Mouse (Mus musculus) liver, embryonic 13.5 days (tissue): ENCODE results near the gene Gm10722. TPM values are rescaled to one million over a fixed set of nuclear protein-coding genes. Genes with fewer than 3 reads are reported as not detected.
"Not testable (repeated sequence)": the region's sequence is repeated elsewhere in the genome, so short reads cannot be mapped to it uniquely, and the experiment has no call there.

Source experiments
- ATAC-seq: fragments of 200-750 bp; cut with Nextera tagmentation; 2 replicates; pipeline ENCODE4 v1.8.0; 2017; ENCODE audit warnings: low read depth, mild to moderate bottlenecking, moderate number of reproducible peaks, moderate library complexity
- DNase-seq: peaks from one replicate; pipeline ENCODE4 v3.0.0; 2022
- H3K27ac ChIP-seq: fragments of 300-500 bp; sonication (generic); 2 replicates; pipeline ENCODE4 v1.5.1; 2015; ENCODE audit warnings: moderate library complexity, mild to moderate bottlenecking, inconsistent platforms
- H3K27me3 ChIP-seq: fragments of 300-500 bp; sonication (generic); 2 replicates; pipeline ENCODE4 v1.6.1; 2015; ENCODE audit warnings: mild to moderate bottlenecking, inconsistent platforms
- H3K36me3 ChIP-seq: fragments of 300-500 bp; sonication (generic); 2 replicates; pipeline ENCODE4 v1.6.1; 2015; ENCODE audit warnings: mild to moderate bottlenecking, inconsistent platforms
- H3K4me1 ChIP-seq: fragments of 300-500 bp; sonication (generic); replicated peaks from 2 replicates; pipeline ENCODE4 v1.6.1; 2015; ENCODE audit warnings: inconsistent platforms
- H3K4me2 ChIP-seq: fragments of 300-500 bp; sonication (generic); 2 replicates; pipeline ENCODE4 v1.6.1; 2015; ENCODE audit warnings: inconsistent platforms, mild to moderate bottlenecking, moderate library complexity
- H3K4me3 ChIP-seq: fragments of 300-500 bp; sonication (generic); replicated peaks from 2 replicates; pipeline ENCODE4 v1.5.1; 2015; ENCODE audit warnings: mild to moderate bottlenecking, inconsistent platforms
- H3K9ac ChIP-seq: fragments of 300-500 bp; sonication (generic); 2 replicates; pipeline ENCODE4 v1.6.1; 2015; ENCODE audit warnings: mild to moderate bottlenecking, inconsistent platforms
- H3K9me3 ChIP-seq: fragments of 300-500 bp; sonication (generic); replicated peaks from 2 replicates; pipeline ENCODE4 v1.6.1; 2016; ENCODE audit warnings: inconsistent platforms
- WGBS: fragments of 180-500 bp; shearing (Covaris S2); methylation state at CpG from one replicate; pipeline ENCODE4 v1.1.7; 2015; ENCODE audit not compliant: insufficient replicate concordance; 5-methylcytosine and 5-hydroxymethylcytosine counted together
- polyA plus RNA-seq: library from polyadenylated mRNA; unstranded; fragments of >200 nt; fragmentation: Nextera tagmentation; extraction: Ambion mirVana; gene quantifications from 2 replicates; pipeline ENCODE4 v1.2.1, GENCODE M21; 2015

Gene Gm10722
- polyA plus RNA-seq, 1 experiment from 2014 or later: not detected

DNA sequence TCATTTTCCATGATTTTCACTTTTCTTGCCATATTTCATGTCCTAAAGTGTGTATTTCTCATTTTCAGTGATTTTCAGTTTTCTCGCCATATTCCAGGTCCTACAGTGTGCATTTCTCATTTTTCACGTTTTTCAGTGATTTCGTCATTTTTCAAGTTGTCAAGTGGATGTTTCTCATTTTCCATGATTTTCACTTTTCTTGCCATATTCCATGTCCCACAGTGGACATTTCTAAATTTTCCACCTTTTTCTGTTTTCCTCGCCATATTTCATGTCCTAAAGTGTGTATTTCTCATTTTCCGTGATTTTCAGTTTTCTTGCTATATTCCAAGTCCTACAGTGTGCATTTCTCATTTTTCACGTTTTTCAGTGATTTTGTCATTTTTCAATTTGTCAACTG is 15.2 kb downstream of the Gm10722 start:
- not testable (repeated sequence) for H3K27ac ChIP-seq, H3K9me3 ChIP-seq, H3K36me3 ChIP-seq, H3K4me2 ChIP-seq, H3K4me1 ChIP-seq, H3K4me3 ChIP-seq, H3K27me3 ChIP-seq, H3K9ac ChIP-seq, ATAC-seq
- WGBS: 66% methylated on average over 6 of the region's 6 CpGs
- peak; percentile 21 for DNase-seq

DNA sequence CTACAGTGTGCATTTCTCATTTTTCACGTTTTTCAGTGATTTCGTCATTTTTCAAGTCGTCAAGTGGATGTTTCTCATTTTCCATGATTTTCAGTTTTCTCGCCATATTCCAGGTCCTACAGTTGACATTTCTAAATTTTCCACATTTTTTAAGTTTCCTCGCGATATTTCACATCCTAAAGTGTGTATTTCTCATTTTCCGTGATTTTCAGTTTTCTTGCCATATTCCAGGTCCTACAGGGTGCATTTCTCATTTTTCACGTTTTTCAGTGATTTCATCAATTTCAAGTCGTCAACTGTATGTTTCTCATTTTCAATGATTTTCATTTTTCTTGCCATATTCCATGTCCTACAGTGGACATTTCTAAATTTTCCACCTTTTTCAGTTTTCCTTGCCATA is 16.4 kb downstream of the Gm10722 start, which contains the start of gene Gm10719:
TSS of gene Gm10719 (plus strand) at position 301 of the 400 bp plus-strand sequence.
- H3K36me3 ChIP-seq, H3K4me2 ChIP-seq, DNase-seq, H3K4me3 ChIP-seq, ATAC-seq, H3K9me3 ChIP-seq, H3K27me3 ChIP-seq, H3K4me1 ChIP-seq, H3K9ac ChIP-seq, H3K27ac ChIP-seq: not testable (repeated sequence)
- 59% methylated on average over 1 of the region's 9 CpGs for WGBS

DNA sequence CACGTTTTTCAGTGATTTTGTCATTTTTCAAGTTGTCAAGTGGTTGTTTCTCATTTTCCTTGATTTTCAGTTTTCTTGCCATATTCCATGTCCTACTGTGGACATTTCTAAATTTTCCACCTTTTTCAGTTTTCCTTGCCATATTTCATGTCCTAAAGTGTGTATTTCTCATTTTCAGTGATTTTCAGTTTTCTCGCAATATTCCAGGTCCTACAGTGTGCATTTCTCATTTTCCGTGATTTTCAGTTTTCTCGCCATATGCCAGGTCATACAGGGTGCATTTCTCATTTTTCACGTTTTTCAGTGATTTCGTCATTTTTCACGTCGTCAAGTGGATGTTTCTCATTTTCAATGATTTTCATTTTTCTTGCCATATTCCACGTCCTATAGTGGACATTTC is 18.2 kb downstream of the Gm10722 start:
- not testable (repeated sequence) for H3K4me1 ChIP-seq, H3K9me3 ChIP-seq, H3K36me3 ChIP-seq, ATAC-seq, H3K4me3 ChIP-seq, H3K27me3 ChIP-seq, H3K27ac ChIP-seq, H3K9ac ChIP-seq, H3K4me2 ChIP-seq
- peak; percentile 89 for DNase-seq
- 50% methylated on average over 9 of the region's 9 CpGs for WGBS

DNA sequence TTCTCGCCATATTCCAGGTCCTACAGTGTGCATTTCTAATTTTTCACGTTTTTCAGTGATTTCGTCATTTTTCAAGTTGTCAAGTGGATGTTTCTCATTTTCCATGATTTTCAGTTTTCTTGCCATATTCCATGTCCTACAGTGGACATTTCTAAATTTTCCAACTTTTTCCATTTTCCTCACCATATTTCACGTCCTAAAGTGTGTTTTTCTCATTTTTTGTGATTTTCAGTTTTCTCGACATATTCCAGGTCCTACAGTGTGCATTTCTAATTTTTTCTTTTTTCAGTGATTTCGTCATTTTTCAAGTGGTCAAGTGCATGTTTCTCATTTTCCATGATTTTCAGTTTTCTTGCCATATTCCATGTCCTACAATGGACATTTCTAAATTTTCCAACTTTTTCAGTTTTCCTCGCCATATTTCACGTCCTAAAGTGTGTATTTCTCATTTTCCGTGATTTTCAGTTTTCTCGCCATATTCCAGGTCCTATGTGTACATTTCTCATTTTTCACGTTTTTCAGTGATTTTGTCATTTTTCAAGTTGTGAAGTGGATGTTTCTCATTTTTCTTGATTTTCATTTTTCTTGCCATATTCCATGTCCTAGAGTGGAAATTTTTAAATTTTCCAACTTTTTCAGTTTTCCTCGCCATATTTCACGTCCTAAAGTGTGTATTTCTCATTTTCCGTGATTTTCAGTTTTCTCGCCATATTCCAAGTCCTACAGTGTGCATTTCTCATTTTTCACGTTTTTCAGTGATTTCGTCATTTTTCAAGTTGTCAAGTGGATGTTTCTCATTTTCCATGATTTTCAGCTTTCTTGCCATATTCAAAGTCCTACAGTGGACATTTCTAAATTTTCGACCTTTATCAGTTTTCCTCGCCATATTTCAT is 19.4 kb downstream of the Gm10722 start:
- not testable (repeated sequence) for H3K9ac ChIP-seq, H3K9me3 ChIP-seq, H3K27me3 ChIP-seq, H3K4me3 ChIP-seq, H3K36me3 ChIP-seq, H3K4me2 ChIP-seq, H3K4me1 ChIP-seq, H3K27ac ChIP-seq
- DNase-seq (peak; percentile 77), ATAC-seq (peak; percentile 49; the same call in 1 of the 2 replicates)
- 69% methylated on average over 17 of the region's 19 CpGs for WGBS

DNA sequence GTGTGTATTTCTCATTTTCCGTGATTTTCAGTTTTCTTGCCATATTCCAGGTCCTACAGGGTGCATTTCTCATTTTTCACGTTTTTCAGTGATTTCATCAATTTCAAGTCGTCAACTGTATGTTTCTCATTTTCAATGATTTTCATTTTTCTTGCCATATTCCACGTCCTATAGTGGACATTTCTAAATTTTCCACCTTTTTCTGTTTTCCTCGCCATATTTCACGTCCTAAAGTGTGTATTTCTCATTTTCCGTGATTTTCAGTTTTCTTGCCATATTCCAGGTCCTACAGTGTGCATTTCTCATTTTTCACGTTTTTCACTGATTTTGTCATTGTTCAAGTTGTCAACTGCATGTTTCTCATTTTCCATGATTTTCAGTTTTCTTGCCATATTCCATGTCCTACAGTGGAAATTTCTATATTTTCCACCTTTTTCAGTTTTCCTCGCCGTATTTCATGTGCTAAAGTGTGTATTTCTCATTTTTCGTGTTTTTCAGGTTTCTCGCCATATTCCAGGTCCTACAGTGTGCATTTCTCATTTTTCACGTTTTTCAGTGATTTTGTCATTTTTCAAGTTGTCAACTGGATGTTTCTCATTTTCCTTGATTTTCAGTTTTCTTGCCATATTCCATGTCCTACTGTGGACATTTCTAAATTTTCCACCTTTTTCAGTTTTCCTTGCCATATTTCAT is 21.7 kb downstream of the Gm10722 start:
- H3K36me3 ChIP-seq, ATAC-seq, H3K4me1 ChIP-seq, H3K27me3 ChIP-seq, H3K9me3 ChIP-seq, H3K27ac ChIP-seq, H3K4me3 ChIP-seq, H3K9ac ChIP-seq, H3K4me2 ChIP-seq: not testable (repeated sequence)
- peak; percentile 82 for DNase-seq
- 65% methylated on average over 11 of the region's 13 CpGs for WGBS

DNA sequence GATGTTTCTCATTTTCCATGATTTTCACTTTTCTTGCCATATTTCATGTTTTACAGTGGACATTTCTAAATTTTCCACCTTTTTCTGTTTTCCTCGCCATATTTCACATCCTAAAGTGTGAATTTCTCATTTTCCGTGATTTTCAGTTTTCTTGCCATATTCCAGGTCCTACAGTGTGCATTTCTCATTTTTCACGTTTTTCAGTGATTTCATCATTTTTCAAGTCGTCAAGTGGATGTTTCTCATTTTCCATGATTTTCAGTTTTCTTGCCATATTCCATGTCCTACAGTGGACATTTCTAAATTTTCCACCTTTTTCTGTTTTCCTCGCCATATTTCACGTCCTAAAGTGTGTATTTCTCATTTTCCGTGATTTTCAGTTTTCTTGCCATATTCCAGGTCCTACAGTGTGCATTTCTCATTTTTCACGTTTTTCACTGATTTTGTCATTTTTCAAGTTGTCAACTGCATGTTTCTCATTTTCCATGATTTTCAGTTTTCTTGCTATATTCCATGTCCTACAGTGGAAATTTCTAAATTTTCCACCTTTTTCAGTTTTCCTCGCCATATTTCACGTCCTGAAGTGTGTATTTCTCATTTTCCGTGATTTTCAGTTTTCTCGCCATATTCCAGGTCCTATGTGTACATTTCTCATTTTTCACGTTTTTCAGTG is 22.7 kb downstream of the Gm10722 start, which contains the start of gene Gm10718:
TSS of gene Gm10718 (plus strand) at position 236 of the 673 bp plus-strand sequence.
- H3K36me3 ChIP-seq, H3K4me3 ChIP-seq, H3K9me3 ChIP-seq, ATAC-seq, H3K4me2 ChIP-seq, H3K27ac ChIP-seq, H3K27me3 ChIP-seq, H3K9ac ChIP-seq, H3K4me1 ChIP-seq: not testable (repeated sequence)
- peak; percentile 67 for DNase-seq
- 63% methylated on average over 12 of the region's 13 CpGs for WGBS

DNA sequence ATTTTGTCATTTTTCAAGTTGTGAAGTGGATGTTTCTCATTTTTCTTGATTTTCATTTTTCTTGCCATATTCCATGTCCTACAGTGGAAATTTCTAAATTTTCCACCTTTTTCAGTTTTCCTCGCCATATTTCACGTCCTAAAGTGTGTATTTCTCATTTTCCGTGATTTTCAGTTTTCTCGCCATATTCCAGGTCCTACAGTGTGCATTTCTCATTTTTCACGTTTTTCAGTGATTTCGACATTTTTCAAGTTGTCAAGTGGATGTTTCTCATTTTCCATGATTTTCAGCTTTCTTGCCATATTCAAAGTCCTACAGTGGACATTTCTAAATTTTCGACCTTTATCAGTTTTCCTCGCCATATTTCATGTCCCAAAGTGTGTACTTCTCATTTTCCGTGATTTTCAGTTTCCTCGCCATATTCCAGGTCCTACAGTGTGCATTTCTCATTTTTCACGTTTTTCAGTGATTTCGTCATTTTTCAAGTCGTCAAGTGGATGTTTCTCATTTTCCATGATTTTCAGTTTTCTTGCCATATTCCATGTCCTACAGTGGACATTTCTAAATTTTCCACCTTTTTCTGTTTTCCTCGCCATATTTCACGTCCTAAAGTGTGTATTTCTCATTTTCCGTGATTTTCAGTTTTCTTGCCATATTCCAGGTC is 23.4 kb downstream of the Gm10722 start:
- not testable (repeated sequence) for H3K27me3 ChIP-seq

DNA sequence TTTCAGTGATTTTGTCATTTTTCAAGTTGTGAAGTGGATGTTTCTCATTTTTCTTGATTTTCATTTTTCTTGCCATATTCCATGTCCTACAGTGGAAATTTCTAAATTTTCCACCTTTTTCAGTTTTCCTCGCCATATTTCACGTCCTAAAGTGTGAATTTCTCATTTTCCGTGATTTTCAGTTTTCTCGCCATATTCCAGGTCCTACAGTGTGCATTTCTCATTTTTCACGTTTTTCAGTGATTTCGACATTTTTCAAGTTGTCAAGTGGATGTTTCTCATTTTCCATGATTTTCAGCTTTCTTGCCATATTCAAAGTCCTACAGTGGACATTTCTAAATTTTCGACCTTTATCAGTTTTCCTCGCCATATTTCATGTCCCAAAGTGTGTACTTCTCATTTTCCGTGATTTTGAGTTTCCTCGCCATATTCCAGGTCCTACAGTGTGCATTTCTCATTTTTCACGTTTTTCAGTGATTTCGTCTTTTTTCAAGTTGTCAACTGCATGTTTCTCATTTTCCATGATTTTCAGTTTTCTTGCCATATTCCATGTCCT is 24.3 kb downstream of the Gm10722 start, which contains the start of gene Gm10717:
TSS of gene Gm10717 (plus strand) at position 506 of the 556 bp plus-strand sequence.
- not testable (repeated sequence) for H3K27ac ChIP-seq, H3K9me3 ChIP-seq, H3K9ac ChIP-seq, H3K36me3 ChIP-seq, H3K4me1 ChIP-seq, H3K4me3 ChIP-seq, H3K27me3 ChIP-seq, H3K4me2 ChIP-seq, ATAC-seq
- WGBS: 60% methylated on average over 12 of the region's 12 CpGs
- DNase-seq: peak; percentile 68

More for the DNA sequence above, 23.4 kb downstream of the Gm10722 start:
- H3K36me3 ChIP-seq, H3K4me1 ChIP-seq, H3K9me3 ChIP-seq, ATAC-seq, H3K4me3 ChIP-seq, H3K27ac ChIP-seq, H3K4me2 ChIP-seq, H3K9ac ChIP-seq: not testable (repeated sequence)
- 65% methylated on average over 16 of the region's 16 CpGs for WGBS
- peak; percentile 100 for DNase-seq

DNA sequence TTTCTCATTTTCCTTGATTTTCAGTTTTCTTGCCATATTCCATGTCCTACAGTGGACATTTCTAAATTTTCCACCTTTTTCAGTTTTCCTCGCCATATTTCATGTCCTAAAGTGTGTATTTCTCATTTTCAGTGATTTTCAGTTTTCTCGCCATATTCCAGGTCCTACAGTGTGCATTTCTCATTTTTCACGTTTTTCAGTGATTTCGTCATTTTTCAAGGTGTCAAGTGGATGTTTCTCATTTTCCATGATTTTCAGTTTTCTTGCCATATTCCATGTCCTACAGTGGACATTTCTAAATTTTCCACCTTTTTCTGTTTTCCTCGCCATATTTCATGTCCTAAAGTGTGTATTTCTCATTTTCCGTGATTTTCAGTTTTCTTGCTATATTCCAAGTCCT is 24.9 kb downstream of the Gm10722 start:
- WGBS: 57% methylated on average over 5 of the region's 6 CpGs
- H3K27me3 ChIP-seq, H3K36me3 ChIP-seq, H3K27ac ChIP-seq, H3K4me3 ChIP-seq, H3K4me2 ChIP-seq, ATAC-seq, H3K9me3 ChIP-seq, H3K9ac ChIP-seq, H3K4me1 ChIP-seq: not testable (repeated sequence)
- DNase-seq: peak; percentile 71

DNA sequence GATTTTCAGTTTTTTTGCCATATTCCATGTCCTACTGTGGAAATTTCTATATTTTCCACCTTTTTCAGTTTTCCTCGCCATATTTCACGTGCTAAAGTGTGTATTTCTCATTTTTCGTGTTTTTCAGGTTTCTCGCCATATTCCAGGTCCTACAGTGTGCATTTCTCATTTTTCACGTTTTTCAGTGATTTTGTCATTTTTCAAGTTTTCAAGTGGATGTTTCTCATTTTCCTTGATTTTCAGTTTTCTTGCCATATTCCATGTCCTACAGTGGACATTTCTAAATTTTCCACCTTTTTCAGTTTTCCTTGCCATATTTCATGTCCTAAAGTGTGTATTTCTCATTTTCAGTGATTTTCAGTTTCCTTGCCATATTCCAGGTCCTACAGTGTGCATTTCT is 25.4 kb downstream of the Gm10722 start:
- H3K27me3 ChIP-seq, H3K27ac ChIP-seq, H3K9ac ChIP-seq, H3K36me3 ChIP-seq, ATAC-seq, H3K4me3 ChIP-seq, H3K4me2 ChIP-seq, H3K4me1 ChIP-seq, H3K9me3 ChIP-seq, DNase-seq: not testable (repeated sequence)
- 63% methylated on average over 5 of the region's 5 CpGs for WGBS
